Mouse (Mus musculus) c-Kit-positive CD71-positive TER-119-negative erythroid progenitor cells, embryonic 14.5 days (primary cell): Measurements from ENCODE around the gene Traf6.
A peak's percentile ranks its signal among the peaks of the same experiment; 100 is the strongest.
"Not testable (repeated sequence)": the region's sequence is repeated elsewhere in the genome, so short reads cannot be mapped to it uniquely, and the experiment has no call there.

Experiments used
- DNase-seq: peaks from one replicate; pipeline ENCODE4 v3.0.0-alpha.2; 2013; ENCODE audit warnings: low read depth

Gene Traf6

DNA sequence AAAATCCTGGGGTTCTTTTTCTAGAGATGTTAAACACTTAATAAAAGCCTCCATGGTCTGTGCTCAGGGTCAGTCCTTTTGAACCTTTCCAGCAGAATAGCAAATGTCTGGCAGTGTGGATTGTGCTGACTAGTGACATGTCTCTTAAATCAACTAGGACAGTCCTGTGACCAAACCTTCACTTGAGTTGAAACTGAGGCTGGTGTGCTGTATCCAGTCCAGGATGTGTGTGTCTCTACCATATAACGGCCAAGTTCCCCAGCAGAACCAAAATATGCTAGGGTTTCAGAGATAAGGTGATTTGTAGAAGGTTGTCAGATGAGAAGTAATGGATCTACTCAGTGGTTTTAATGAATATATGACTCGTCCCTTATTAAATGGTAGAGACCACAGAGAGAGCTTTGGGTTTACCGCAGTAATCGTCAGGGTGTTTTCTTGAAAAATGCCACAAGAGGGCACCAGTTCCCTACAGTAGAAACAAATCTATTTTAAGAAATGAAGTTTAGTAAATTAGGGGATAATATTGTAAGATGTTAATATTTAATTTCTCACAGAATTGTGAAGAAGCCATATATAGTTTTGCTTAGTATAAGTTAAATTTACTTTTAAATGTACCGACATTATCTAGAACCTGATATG is 15.5 kb downstream of the Traf6 start:
- DNase-seq, result no peak

DNA sequence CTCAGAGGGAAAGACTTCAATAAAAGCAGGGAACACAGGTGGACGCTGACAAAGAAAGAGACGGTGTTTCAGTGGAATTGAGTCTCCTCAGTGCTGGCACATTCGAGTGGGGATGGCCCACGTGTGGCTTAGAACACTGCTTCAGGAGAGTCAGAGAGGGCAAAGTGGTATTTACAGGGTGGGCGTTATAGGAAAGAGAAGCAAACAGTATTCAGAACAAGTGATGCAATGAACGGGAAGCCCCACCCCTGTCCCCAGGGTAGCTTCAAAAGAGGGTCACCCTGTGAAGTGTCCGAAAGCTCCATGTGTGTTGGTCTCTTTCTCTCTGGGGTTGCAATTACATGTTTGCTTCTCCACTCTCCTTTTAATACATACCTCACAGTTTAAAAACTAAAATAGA is 17.4 kb downstream of the Traf6 start:
- no peak for DNase-seq

DNA sequence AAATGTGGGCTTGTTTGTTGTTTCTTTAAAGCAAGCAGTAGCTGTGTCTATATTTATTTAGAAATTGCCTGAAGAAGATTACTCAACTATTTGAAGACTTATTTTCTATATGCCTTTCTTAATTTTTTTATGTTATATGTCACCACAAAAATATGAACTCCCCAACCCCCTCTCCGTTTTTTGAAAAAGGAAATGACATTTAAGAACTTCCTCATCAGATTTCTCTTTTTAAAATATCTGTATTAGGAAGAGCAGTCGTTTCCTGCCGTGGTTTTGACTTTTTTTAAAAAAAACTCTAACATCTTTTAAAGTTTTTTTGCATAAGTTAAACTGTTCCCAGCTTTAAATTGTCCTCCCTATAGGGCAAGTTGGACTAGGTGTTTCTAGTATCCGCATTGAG is 21.1 kb downstream of the Traf6 start:
- DNase-seq, result no peak

DNA sequence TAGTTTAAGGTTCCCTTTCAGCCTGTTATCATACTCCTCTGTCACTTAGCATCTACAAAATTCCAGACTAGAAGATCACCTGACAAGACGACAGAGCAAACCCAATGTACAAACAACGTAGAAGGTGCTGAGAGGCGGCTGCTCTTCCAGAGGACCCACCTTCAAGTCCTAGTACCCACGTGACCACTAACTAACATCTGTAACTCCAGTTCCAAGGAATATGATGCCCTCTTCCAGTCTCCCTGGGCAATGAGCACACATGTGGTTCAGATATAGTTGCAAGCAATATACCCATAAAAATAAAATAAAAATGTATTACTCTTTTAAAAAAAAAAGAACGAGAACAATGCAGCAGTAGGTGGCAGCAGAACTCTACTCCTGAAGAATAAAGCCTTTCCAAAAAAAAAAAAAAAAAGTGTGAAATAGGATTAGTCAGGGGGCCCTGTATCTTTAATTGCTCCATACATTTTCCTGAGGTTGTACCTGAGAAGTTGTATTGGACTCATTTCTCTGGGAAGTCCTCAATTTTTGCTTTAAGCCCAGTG is 27.8 kb downstream of the Traf6 start:
- DNase-seq, result no peak

DNA sequence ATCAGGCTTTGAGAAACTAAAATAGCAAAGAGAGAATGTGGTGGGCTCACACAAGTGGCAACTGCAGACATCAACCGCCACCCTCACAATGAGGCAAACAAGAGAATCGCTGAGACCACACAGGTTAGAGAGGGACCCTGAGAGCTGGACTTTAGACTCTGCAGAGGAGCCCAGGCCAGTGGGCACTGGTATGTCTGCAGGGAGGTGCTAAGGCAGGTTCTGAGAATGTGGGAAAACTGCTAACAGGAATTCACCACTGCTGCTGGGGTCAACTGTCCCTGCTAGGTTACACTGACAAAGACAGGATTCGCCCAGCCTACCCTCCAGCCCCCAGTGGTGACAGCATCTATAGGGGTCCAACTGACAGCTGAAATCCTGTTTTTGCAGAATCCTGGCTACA is 33.4 kb downstream of the Traf6 start:
- DNase-seq, result no peak

DNA sequence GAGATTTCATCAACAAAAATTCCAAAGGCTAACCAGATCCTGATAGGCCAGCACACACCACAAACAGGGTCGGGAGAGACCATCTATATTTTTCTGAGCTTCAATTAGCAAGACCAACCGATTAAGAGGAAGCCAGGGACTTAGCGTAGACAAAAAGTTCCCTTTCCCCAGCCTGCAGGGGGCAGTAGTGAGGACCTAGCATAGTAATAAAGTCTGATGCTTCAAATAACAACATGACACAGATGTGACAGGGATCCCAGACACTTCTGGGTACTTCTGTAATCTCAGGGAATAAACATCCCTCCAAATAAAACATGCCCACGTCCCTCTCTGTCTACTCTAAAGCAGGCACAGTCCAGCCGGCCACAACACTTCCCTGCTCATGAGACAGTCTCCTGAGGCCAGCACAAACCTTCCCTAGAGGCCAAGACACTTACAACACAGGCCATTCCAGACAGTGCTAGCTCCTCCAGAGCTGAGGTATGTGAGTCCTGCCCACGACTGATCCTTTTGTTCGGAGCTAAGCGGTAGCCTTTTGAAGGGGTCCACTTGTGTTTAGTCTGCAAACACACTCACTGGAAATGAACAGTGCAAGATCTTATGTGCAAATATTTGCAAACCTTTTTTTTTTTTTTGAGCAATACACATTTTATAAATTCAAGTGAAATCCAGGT is 37.6 kb downstream of the Traf6 start:
- DNase-seq, result peak; percentile 5

DNA sequence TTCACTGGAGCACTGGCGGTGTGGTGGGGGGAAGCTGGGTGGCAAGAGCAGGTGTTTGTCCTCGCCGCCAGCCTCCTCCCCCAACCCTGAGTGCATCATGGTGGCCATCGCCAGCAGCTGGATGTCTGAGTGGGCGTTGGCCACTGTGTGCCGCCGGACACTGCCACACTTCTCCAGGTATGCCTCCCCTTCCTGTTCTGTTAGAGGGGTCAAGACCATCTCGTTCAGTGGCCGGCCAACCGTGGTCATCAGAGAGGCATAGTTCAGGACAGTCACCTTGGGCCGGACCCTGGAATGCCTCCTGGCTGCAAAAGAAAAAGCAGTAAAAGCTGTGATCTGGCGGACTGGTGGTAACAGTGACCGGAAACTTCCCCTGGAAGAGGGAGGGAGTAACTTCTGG is 38.9 kb downstream of the Traf6 start:
- no peak for DNase-seq

DNA sequence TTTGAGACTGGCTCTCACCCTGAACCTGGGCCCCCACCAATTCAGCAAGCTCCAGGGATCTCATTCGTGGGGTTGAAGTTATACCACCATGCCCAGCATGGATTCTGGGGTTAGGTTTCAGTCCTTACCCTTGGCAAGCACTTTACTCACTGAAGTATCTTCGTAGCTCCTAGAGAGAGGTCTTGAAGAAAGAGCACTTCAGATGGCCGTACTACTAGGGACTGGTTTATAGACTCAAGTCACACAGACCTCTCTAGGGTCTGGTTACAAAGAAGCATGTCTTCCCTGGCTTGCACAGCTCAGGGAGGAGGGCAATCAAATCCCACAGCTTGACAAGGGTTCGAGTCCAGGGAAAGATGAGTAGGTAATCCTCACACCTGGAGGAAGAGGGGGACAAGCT is 43.6 kb downstream of the Traf6 start:
- no peak for DNase-seq

GRCm38 (mm10) chr2:101722370-101723332 is 44.4 kb downstream of the Traf6 start:
- no peak for DNase-seq

DNA sequence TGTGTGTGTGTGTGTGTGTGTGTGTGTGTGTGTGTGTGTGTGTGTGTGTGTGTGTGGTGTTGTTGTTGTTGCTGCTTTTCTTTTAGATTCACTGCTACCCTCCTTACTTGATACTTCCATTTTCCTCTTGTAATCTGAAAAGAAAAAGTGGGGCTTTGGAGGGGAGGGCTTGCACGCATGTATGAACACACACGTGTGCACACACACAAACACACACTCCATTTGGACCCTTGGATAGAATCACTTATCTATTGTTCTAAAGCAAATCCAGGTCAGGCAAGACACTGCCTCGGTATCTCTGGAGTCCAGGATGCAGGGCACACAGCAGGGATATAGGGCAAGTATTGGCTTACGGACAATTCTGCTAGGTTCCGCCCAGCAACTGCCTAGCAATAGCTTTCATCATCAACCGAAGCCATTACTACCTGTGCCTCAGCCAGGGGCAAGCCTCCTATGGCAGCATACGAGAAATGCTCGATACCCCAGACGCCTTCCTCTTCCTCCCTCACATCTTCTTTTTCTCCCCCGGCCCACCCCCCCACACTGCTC is 45.2 kb downstream of the Traf6 start:
- DNase-seq, result no peak

DNA sequence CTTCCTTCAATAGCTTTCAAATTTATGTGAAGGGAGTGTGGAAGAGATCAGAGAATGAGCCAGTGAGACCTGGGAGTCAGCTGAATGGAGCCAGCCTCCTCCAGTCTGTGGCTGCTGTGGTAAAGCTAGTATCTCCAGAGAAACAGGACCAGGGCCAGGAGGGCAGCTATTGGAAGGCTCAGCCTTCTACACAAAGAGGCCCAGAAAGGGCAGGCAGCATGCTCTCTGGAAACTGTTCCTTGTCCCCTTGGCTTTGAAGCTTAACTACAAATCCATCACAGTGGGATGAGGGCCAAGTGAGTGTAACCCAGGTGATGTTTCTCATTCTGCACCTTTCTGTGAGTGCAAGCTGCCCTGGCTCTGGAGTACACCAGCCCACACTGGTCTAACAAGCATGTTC is 49.6 kb downstream of the Traf6 start:
- DNase-seq, result no peak

- no peak for DNase-seq
Observed at GRCm38 (mm10) chr2:101729472-101729871, 51.2 kb downstream of the Traf6 start.

GRCm38 (mm10) chr2:101730972-101731371 is 52.7 kb downstream of the Traf6 start:
- DNase-seq, result no peak

- peak; percentile 3 for DNase-seq
Observed at GRCm38 (mm10) chr2:101732777-101733210, 54.6 kb downstream of the Traf6 start.

- DNase-seq, result no peak
Observed at GRCm38 (mm10) chr2:101733564-101733963, 55.3 kb downstream of the Traf6 start.

- no peak for DNase-seq
Observed at GRCm38 (mm10) chr2:101739914-101740313, 61.7 kb downstream of the Traf6 start.

GRCm38 (mm10) chr2:101741653-101742052 is 63.4 kb downstream of the Traf6 start:
- DNase-seq, result no peak

GRCm38 (mm10) chr2:101742072-101742860 is 64.0 kb downstream of the Traf6 start:
- no peak for DNase-seq

DNA sequence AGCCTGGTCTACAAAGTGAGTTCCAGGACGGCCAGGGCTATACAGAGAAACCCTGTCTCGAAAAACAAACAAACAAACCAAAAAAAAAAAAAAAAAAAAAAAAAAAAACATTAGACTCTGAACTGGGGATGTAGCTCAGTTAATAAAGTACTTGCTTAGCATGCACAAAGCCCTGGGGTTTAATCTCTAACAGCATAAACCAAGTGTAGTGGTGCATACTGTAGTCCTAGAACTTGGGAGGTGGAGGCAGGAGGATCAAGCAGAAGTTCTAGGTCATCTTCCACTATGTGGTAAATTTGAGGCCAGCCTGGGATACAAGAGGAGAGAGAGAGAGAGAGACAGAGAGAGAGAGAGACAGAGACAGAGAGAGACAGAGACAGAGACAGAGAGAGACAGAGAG is 67.4 kb downstream of the Traf6 start:
- DNase-seq, result not testable (repeated sequence)

DNA sequence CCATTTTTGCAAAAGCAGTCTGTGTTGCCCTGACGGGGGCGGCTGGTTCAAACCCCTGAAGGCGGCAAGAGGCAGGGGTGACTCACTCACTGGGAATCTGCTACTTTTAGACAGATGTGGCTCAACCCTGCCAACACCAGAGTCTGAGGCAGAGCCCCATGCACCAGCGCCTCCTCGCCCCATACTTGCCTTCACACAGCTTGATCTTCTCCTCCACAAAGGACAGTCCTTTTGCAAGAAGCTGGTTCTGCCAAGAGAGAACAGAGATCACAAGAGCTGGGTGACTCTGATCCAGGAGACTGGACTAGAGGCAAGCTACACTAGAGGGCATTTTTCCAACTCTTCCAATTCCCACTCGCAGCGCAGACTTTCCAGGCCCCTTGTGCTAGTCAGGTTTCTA is 68.3 kb downstream of the Traf6 start:
- DNase-seq, result no peak
